Mouse (Mus musculus): Measurements from ENCODE around the gene Calhm2.

- TF ChIP-seq GATA1 (IDR thresholded peaks at IDR 0.05; ENCODE audit: low read length): no peak
- no peak for TF ChIP-seq TAL1 (IDR thresholded peaks at IDR 0.05; ENCODE audit: low read length)
These were observed 47.4 kb downstream of the Calhm2 start, which contains the start of the genes Usmg5 and Pdcd11 for GRCm38 (mm10) chr19:47090550-47091156.

All from erythroblast, embryonic 14.5 days (primary cell).